Mouse (Mus musculus) hindbrain, postnatal 0 days (tissue): ENCODE results near the gene Plpp4. TPM values are rescaled to one million over a fixed set of nuclear protein-coding genes. Genes with fewer than 3 reads are reported as not detected.
A peak's percentile ranks its signal among the peaks of the same experiment; 100 is the strongest.

ENCODE experiments used
- ATAC-seq: fragments of 200-750 bp; cut with Nextera tagmentation; 2 replicates; pipeline ENCODE4 v1.8.0; 2017; ENCODE audit warnings: mild to moderate bottlenecking, moderate TSS enrichment, moderate library complexity
- DNase-seq: peaks from one replicate; pipeline ENCODE4 v3.0.0-alpha.2; 2015; ENCODE audit warnings: low spot score
- H3K27ac ChIP-seq: fragments of 300-500 bp; sonication (generic); 2 replicates; pipeline ENCODE4 v1.5.1; 2014; ENCODE audit warnings: mild to moderate bottlenecking
- H3K27me3 ChIP-seq: fragments of 300-500 bp; sonication (generic); 2 replicates; pipeline ENCODE4 v1.6.1; 2014; ENCODE audit warnings: low read length, mixed read lengths; ENCODE audit not compliant: insufficient read depth
- H3K36me3 ChIP-seq: fragments of 300-500 bp; sonication (generic); 2 replicates; pipeline ENCODE4 v1.6.1; 2014; ENCODE audit warnings: low read length, mixed read lengths; ENCODE audit not compliant: insufficient read depth
- H3K4me1 ChIP-seq: fragments of 300-500 bp; sonication (generic); 2 replicates; pipeline ENCODE4 v1.6.1; 2014; ENCODE audit warnings: antibody characterized with exemption, low read length, mixed read lengths; ENCODE audit not compliant: insufficient read depth
- H3K4me2 ChIP-seq: fragments of 300-500 bp; sonication (generic); 2 replicates; pipeline ENCODE4 v1.6.1; 2014; ENCODE audit warnings: low read depth, mild to moderate bottlenecking, low read length, moderate library complexity, mixed read lengths
- H3K4me3 ChIP-seq: fragments of 300-500 bp; sonication (generic); 2 replicates; pipeline ENCODE4 v1.5.1; 2014; ENCODE audit warnings: low read length
- H3K9ac ChIP-seq: fragments of 300-500 bp; sonication (generic); replicated peaks from 2 replicates; pipeline ENCODE4 v1.6.1; 2014; ENCODE audit warnings: mild to moderate bottlenecking, low read length, moderate library complexity, mixed read lengths
- H3K9me3 ChIP-seq: fragments of 300-500 bp; sonication (generic); 2 replicates; pipeline ENCODE4 v1.6.1; 2016; ENCODE audit warnings: low read length, mixed read lengths
- CTCF ChIP-seq: IDR thresholded peaks from 2 replicates; pipeline ENCODE4 v1.5.1; 2016; ENCODE audit warnings: antibody characterized with exemption, control low read depth, low read depth
- WGBS: fragments of 180-500 bp; shearing (Covaris S2); extraction: QIAGEN DNeasy Blood & Tissue Kit; methylation state at CpG from one replicate; pipeline ENCODE4 v1.1.7; 2014; 5-methylcytosine and 5-hydroxymethylcytosine counted together
- polyA plus RNA-seq: library from polyadenylated mRNA; unstranded; fragments of >200 nt; fragmentation: Nextera tagmentation; extraction: Ambion mirVana; gene quantifications from 2 replicates; pipeline ENCODE4 v1.2.1, GENCODE M21; 2015
- total RNA-seq: library from RNA; depleted of rRNA; stranded (reverse); fragments of >200 nt; gene quantifications from 2 replicates; pipeline ENCODE4 v1.2.3, GENCODE M21; 2014

The Plpp4 gene
- total and polyA plus RNA-seq, 2 experiments from 2014 or later, result 14.4 to 22.7 TPM

GRCm38 (mm10) chr7:129235995-129236394, 20.8 kb upstream of the Plpp4 start:
- H3K4me2 ChIP-seq, result no peak overlapping the region

GRCm38 (mm10) chr7:129250981-129251380, 5.8 kb upstream of the Plpp4 start:
- ATAC-seq, result no peak

More at GRCm38 (mm10) chr7:129235995-129236394, 20.8 kb upstream of the Plpp4 start:
- no peaks in the 10 kb centered on the region for H3K9me3 ChIP-seq
- no peak overlapping the region for H3K4me3 ChIP-seq
- ATAC-seq, result no peak
- H3K36me3 ChIP-seq, result no peaks in the 10 kb centered on the region
- TF ChIP-seq CTCF, result no peak
- no peaks in the 10 kb centered on the region for H3K4me1 ChIP-seq
- no peaks in the 10 kb centered on the region for H3K27me3 ChIP-seq
- H3K27ac ChIP-seq, result no peak overlapping the region
- whole genome bisulfite sequencing, result 36% methylated on average over 5 of the region's 5 CpGs
- DNase-seq, result no peak
- no peak overlapping the region for H3K9ac ChIP-seq

GRCm38 (mm10) chr7:129253406-129253805, 3.4 kb upstream of the Plpp4 start:
- H3K9me3 ChIP-seq, result no peaks in the 10 kb centered on the region
- H3K4me2 ChIP-seq, result no peak overlapping the region
- H3K4me3 ChIP-seq, result no peak overlapping the region
- TF ChIP-seq CTCF, result no peak
- WGBS, result 84% methylated on average over 6 of the region's 6 CpGs
- no peaks in the 10 kb centered on the region for H3K27me3 ChIP-seq
- no peaks in the 10 kb centered on the region for H3K36me3 ChIP-seq
- peaks cover 3% of the 10 kb centered on the region; the same call in 1 of the 2 replicates for H3K4me1 ChIP-seq
- DNase-seq (no peak), ATAC-seq (no peak)
- no peak overlapping the region for H3K9ac ChIP-seq
- no peak overlapping the region for H3K27ac ChIP-seq

More at GRCm38 (mm10) chr7:129250981-129251380, 5.8 kb upstream of the Plpp4 start:
- H3K9me3 ChIP-seq, result no peaks in the 10 kb centered on the region
- DNase-seq, result no peak
- H3K36me3 ChIP-seq, result no peaks in the 10 kb centered on the region
- H3K9ac ChIP-seq, result no peak overlapping the region
- H3K4me1 ChIP-seq, result peaks cover 2% of the 10 kb centered on the region; the same call in 1 of the 2 replicates
- no peak overlapping the region for H3K4me2 ChIP-seq
- H3K27ac ChIP-seq, result no peak overlapping the region
- no peak for TF ChIP-seq CTCF
- no peaks in the 10 kb centered on the region for H3K27me3 ChIP-seq
- H3K4me3 ChIP-seq, result no peak overlapping the region

GRCm38 (mm10) chr7:129254126-129254525, 2.7 kb upstream of the Plpp4 start:
- H3K27me3 ChIP-seq, result no peaks in the 10 kb centered on the region
- H3K4me1 ChIP-seq, result peaks cover 3% of the 10 kb centered on the region; the same call in 1 of the 2 replicates
- no peak for TF ChIP-seq CTCF
- H3K9me3 ChIP-seq, result no peaks in the 10 kb centered on the region
- no peak for DNase-seq
- H3K4me2 ChIP-seq, result no peak overlapping the region
- H3K9ac ChIP-seq, result no peak overlapping the region
- WGBS, result 81% methylated on average over 1 of the region's 1 CpGs
- H3K36me3 ChIP-seq, result no peaks in the 10 kb centered on the region
- no peak for ATAC-seq
- no peak overlapping the region for H3K27ac ChIP-seq
- no peak overlapping the region for H3K4me3 ChIP-seq

GRCm38 (mm10) chr7:129255406-129255805, 1.4 kb upstream of the Plpp4 start:
- Histone ChIP-seq H3K9ac (no peak overlapping the region), H3K4me3 (no peak overlapping the region), H3K4me2 (no peak overlapping the region), H3K4me1 (peaks cover 3% of the 10 kb centered on the region; the same call in 1 of the 2 replicates), H3K27me3 (no peaks in the 10 kb centered on the region), H3K9me3 (no peaks in the 10 kb centered on the region), H3K36me3 (no peaks in the 10 kb centered on the region), H3K27ac (no peak overlapping the region)
- no peak for DNase-seq
- TF ChIP-seq CTCF, result no peak
- 94% methylated on average over 6 of the region's 6 CpGs for WGBS
- ATAC-seq, result no peak

DNA sequence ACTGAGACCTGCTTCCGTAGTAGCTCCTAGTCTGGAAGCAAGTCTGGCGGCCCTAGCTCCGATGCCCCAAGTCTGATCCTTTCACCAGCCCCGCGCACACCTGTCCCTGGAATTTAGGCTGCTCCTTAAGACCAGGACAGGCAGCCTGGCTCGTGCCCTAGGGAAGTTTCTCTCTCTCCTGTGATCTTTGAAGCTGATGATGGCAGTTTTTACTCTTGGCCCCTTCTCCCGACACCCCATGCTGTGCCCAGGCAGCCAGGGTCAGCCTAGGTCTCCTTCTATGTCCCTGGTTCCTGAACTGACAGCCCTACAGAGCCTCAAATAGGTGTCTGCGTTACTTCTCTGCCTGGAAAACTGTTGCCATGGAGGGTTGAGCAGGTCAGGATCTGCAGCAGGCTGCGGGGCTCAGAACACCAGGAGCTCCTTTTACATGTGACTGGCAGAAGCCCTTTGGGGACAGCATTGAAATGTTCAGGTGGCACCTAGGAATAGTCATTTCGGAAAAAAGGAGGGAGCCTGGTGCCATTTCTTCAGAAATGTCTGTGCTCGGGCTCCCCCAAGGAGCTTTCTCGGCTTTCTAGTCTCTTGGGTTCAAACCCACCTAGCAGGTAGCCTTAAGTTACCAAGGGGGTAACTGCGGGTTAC, 665 bp downstream of the Plpp4 start:
- Histone ChIP-seq H3K9me3 (no peaks in the 10 kb centered on the region), H3K9ac (peak overlapping the region; percentile 54), H3K4me1 (peaks cover 3% of the 10 kb centered on the region; the same call in 1 of the 2 replicates), H3K4me2 (peak overlapping the region; percentile 87), H3K4me3 (peak overlapping the region; percentile 57), H3K27ac (no peak overlapping the region; the same call in 1 of the 2 replicates), H3K36me3 (no peaks in the 10 kb centered on the region), H3K27me3 (no peaks in the 10 kb centered on the region)
- DNase-seq (no peak), ATAC-seq (no peak)
- 14% methylated on average over 13 of the region's 13 CpGs for WGBS
- no peak for TF ChIP-seq CTCF

- H3K27ac ChIP-seq, result no peak overlapping the region
- ATAC-seq (no peak), DNase-seq (no peak)
- no peaks in the 10 kb centered on the region for H3K27me3 ChIP-seq
- H3K9me3 ChIP-seq, result no peaks in the 10 kb centered on the region
- no peaks in the 10 kb centered on the region for H3K36me3 ChIP-seq
- TF ChIP-seq CTCF, result no peak
- H3K9ac ChIP-seq, result no peak overlapping the region
- H3K4me3 ChIP-seq, result peak overlapping the region; percentile 57; the same call in 1 of the 2 replicates
- 62% methylated on average over 7 of the region's 7 CpGs for WGBS
- peaks cover 3% of the 10 kb centered on the region; the same call in 1 of the 2 replicates for H3K4me1 ChIP-seq
- peak overlapping the region; percentile 87 for H3K4me2 ChIP-seq
Observed at GRCm38 (mm10) chr7:129258331-129258730, 1.5 kb downstream of the Plpp4 start.
